9 mouse cellular contexts compared by ENCODE assay signal in the genomic region with DNA sequence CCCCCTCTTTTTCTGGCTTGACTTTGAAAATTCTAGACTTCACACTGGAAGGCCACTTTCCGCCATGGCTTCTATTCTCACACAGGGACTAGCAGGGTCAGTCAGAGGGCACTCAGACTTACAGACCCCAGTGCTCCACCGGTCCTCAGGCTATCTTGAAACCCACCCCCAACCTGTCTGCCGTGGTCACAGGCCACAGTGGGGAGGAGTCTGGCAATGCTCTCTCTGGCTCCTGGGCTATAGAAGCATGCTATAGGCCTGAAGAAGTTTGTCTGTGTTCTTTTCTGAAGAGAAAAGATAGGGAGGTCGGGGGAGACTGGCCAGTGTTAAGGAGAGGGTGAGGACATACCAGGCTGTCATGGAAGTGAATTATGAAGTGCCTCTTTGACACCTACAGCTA. TPM values are rescaled to one million over a fixed set of nuclear protein-coding genes. Genes with fewer than 3 reads are reported as not detected.
DNase-seq lines count a peak whose midpoint lies in the region; ATAC-seq and TF ChIP-seq lines count a peak whose summit lies in the region.
"Had no signal": no experiment of that assay in that cellular context is flagged by ENCODE, and none has a peak within 500 bp of the region (broad histone marks: within the 10 kb centered on the region; RNA-seq: fewer than 3 reads in every experiment).

No protein-coding gene starts in this region.

- no peak overlapping the region for H3K4me2 ChIP-seq in forebrain, embryonic 15.5 days (replicated peaks)
- no peak overlapping the region for H3K4me2 ChIP-seq in forebrain, postnatal 0 days (ENCODE audit: low read depth)
- H3K4me2 ChIP-seq in lung, embryonic 15.5 days, result no peak overlapping the region
- no peak overlapping the region for H3K4me2 ChIP-seq in hindbrain, embryonic 15.5 days
- no peak overlapping the region for H3K4me2 ChIP-seq in neural tube, embryonic 13.5 days

- H3K4me1 ChIP-seq in forebrain, embryonic 15.5 days, result peaks cover 6% of the 10 kb centered on the region; the same call in 1 of the 2 replicates
- H3K4me1 ChIP-seq in forebrain, postnatal 0 days (ENCODE audit: insufficient read depth), result no peaks in the 10 kb centered on the region
- H3K4me1 ChIP-seq in lung, embryonic 15.5 days, result peaks cover 25% of the 10 kb centered on the region
- peaks cover 12% of the 10 kb centered on the region for H3K4me1 ChIP-seq in hindbrain, embryonic 15.5 days (replicated peaks)
- peaks cover 30% of the 10 kb centered on the region for H3K4me1 ChIP-seq in neural tube, embryonic 13.5 days (replicated peaks)

- H3K36me3 ChIP-seq in forebrain, embryonic 15.5 days, result peaks cover 2% of the 10 kb centered on the region; the same call in 1 of the 2 replicates
- H3K36me3 ChIP-seq in forebrain, postnatal 0 days (ENCODE audit: insufficient read depth), result peaks cover 19% of the 10 kb centered on the region; the same call in 1 of the 2 replicates
- peaks cover 6% of the 10 kb centered on the region for H3K36me3 ChIP-seq in lung, embryonic 15.5 days
- H3K36me3 ChIP-seq in hindbrain, embryonic 15.5 days, result no peaks in the 10 kb centered on the region; the same call in 1 of the 2 replicates
- H3K36me3 ChIP-seq in neural tube, embryonic 13.5 days, result peaks cover 14% of the 10 kb centered on the region

- no peaks in the 10 kb centered on the region for H3K9me3 ChIP-seq in forebrain, embryonic 15.5 days
- no peaks in the 10 kb centered on the region for H3K9me3 ChIP-seq in forebrain, postnatal 0 days (ENCODE audit: low read length)
- H3K9me3 ChIP-seq in lung, embryonic 15.5 days, result no peaks in the 10 kb centered on the region
- no peaks in the 10 kb centered on the region for H3K9me3 ChIP-seq in hindbrain, embryonic 15.5 days
- H3K9me3 ChIP-seq in neural tube, embryonic 13.5 days, result no peaks in the 10 kb centered on the region

- WGBS in forebrain, embryonic 15.5 days, result 58% methylated on average over 4 of the region's 4 CpGs
- 68% methylated on average over 4 of the region's 4 CpGs for WGBS in forebrain, postnatal 0 days
- WGBS in lung, embryonic 15.5 days, result 33% methylated on average over 4 of the region's 4 CpGs
- WGBS in hindbrain, embryonic 15.5 days, result 56% methylated on average over 4 of the region's 4 CpGs
- WGBS in neural tube, embryonic 13.5 days, result 43% methylated on average over 4 of the region's 4 CpGs

- TF ChIP-seq CTCF in forebrain, postnatal 0 days (IDR thresholded peaks at IDR 0.05; ENCODE audit: low read depth), result no peak

- no peak overlapping the region for H3K4me3 ChIP-seq in forebrain, embryonic 15.5 days
- no peak overlapping the region for H3K4me3 ChIP-seq in forebrain, postnatal 0 days (ENCODE audit: low read depth, low read length)
- H3K4me3 ChIP-seq in lung, embryonic 15.5 days, result no peak overlapping the region
- H3K4me3 ChIP-seq in hindbrain, embryonic 15.5 days, result no peak overlapping the region
- no peak overlapping the region for H3K4me3 ChIP-seq in neural tube, embryonic 13.5 days

- ATAC-seq in forebrain, embryonic 15.5 days (replicated peaks), result no peak
- ATAC-seq in forebrain, postnatal 0 days, result no peak
- no peak for ATAC-seq in lung, embryonic 15.5 days (ENCODE audit: borderline replicate concordance, extremely low read depth, low FRiP score, low TSS enrichment)
- no peak for ATAC-seq in hindbrain, embryonic 15.5 days (ENCODE audit: low FRiP score, low read depth)
- ATAC-seq in neural tube, embryonic 13.5 days (ENCODE audit: low read depth), result no peak

- no peak for DNase-seq in forebrain, postnatal 0 days
- no peak for DNase-seq in lung, postnatal 36 days
- DNase-seq in adrenal gland, postnatal 14 days, result no peak
- DNase-seq in layer of hippocampus, adult 9-11 months, result no peak
- DNase-seq: cerebellum, adult 9-11 months had no signal

- H3K27ac ChIP-seq in forebrain, embryonic 15.5 days (replicated peaks), result peak overlapping the region; percentile 31; the same call in 1 of the 2 replicates
- H3K27ac ChIP-seq in forebrain, postnatal 0 days (ENCODE audit: low read depth, low read length), result no peak overlapping the region
- peak overlapping the region; percentile 95 for H3K27ac ChIP-seq in lung, embryonic 15.5 days
- peak overlapping the region; percentile 76; the same call in 1 of the 2 replicates for H3K27ac ChIP-seq in hindbrain, embryonic 15.5 days (replicated peaks)
- H3K27ac ChIP-seq in neural tube, embryonic 13.5 days (replicated peaks), result peak overlapping the region; percentile 86

- H3K27me3 ChIP-seq in forebrain, embryonic 15.5 days, result no peaks in the 10 kb centered on the region
- no peaks in the 10 kb centered on the region for H3K27me3 ChIP-seq in forebrain, postnatal 0 days (ENCODE audit: insufficient read depth, low read length)
- no peaks in the 10 kb centered on the region for H3K27me3 ChIP-seq in lung, embryonic 15.5 days
- no peaks in the 10 kb centered on the region for H3K27me3 ChIP-seq in hindbrain, embryonic 15.5 days
- H3K27me3 ChIP-seq in neural tube, embryonic 13.5 days, result no peaks in the 10 kb centered on the region

- H3K9ac ChIP-seq in forebrain, embryonic 15.5 days (replicated peaks), result no peak overlapping the region
- no peak overlapping the region for H3K9ac ChIP-seq in forebrain, postnatal 0 days
- H3K9ac ChIP-seq in lung, embryonic 15.5 days, result no peak overlapping the region
- H3K9ac ChIP-seq in hindbrain, embryonic 15.5 days, result no peak overlapping the region
- 0 out of 2 replicates have a peak overlapping the region, but pooled peaks have one; percentile 39 for H3K9ac ChIP-seq in neural tube, embryonic 13.5 days

RNA-seq across cellular contexts. Expression of gene Fscn1, which starts 39.9 kb away (rescaled TPM):
- polyA plus RNA-seq in forebrain, embryonic 15.5 days (2015; fragmentation: Nextera tagmentation; extraction: Ambion mirVana), result 521 and 538 TPM in 2 replicates
- total RNA-seq in forebrain, postnatal 0 days (2014; rRNA removed), result 394 and 457 TPM in 2 replicates
- polyA plus RNA-seq in forebrain, postnatal 0 days (2015; fragmentation: Nextera tagmentation; extraction: Ambion mirVana), result 522 and 558 TPM in 2 replicates
- 240 and 246 TPM in 2 replicates for polyA plus RNA-seq in lung, embryonic 15.5 days (2015; fragmentation: Nextera tagmentation; extraction: Ambion mirVana)
- polyA plus RNA-seq in hindbrain, embryonic 15.5 days (2015; fragmentation: Nextera tagmentation; extraction: Ambion mirVana), result 488 and 506 TPM in 2 replicates
- polyA plus RNA-seq in neural tube, embryonic 13.5 days (2015; fragmentation: Nextera tagmentation; extraction: Ambion mirVana), result 517 and 659 TPM in 2 replicates
- 62.0 and 75.3 TPM in 2 replicates for total RNA-seq in adrenal gland, postnatal 14 days (2021)
